Mouse (Mus musculus): ENCODE measurements around the gene L3mbtl2.

DNA sequence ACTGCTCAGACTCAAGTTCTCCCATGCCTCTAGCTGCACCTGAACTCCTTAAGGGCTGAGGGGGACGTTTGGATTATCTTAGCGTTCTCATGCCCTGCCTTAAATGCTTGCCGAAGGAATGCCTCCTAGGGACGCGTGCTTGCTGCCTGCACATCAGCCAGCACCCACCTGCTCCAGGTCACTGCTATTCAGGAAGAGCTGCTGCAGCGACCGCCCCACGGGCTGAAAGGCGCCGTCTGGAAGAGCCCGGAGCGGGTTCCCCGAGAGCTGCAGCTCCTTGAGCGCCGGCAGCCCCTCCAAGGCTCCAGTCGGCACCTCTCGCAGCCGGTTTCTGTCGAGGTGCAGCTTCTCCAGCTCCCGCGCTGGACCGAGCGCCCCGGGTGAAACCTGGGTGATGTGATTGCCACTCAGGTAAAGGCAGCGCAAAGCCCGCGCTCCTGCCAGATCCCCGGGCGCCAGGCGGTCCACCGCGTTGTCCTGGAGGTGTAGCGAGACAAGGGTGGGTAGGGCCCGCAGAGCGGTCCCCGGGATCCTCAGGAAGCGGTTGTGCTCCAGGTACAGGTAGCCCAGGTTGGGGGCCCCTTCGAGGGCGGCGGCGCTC is 29.8 kb downstream of the L3mbtl2 start:
- TF ChIP-seq CTCF (IDR thresholded peaks at IDR 0.05; ENCODE audit: insufficient read depth, low read length) (no peak), POLR2A (IDR thresholded peaks at IDR 0.05; ENCODE audit: borderline replicate concordance, extremely low read depth, low read depth, low read length) (no peak)
